Mouse (Mus musculus) bone marrow, adult 2 months (tissue): Measurements from ENCODE around the gene Oxld1.

Experiments
- CTCF ChIP-seq: fragments of 200-500 bp; IDR thresholded peaks from 2 replicates; pipeline ENCODE4 v1.5.1; 2011; ENCODE audit warnings: low read length, control low read depth; ENCODE audit not compliant: control insufficient read depth, insufficient read depth
- POLR2A ChIP-seq: fragments of 200-500 bp; IDR thresholded peaks from 2 replicates; pipeline ENCODE4 v1.6.1; 2011; ENCODE audit warnings: low read depth, mild to moderate bottlenecking, control low read depth, low read length, borderline replicate concordance; ENCODE audit not compliant: control insufficient read depth

- no peak for TF ChIP-seq CTCF
- no peak for TF ChIP-seq POLR2A
These were observed 2.5 kb downstream of the Oxld1 start for GRCm38 (mm10) chr11:120455413-120455812.
